Mouse (Mus musculus) neural tube, embryonic 14.5 days (tissue): ENCODE data around the gene Carf. TPM values are rescaled to one million over a fixed set of nuclear protein-coding genes. Genes with fewer than 3 reads are reported as not detected.

Source experiments
- ATAC-seq: fragments of 200-750 bp; cut with Nextera tagmentation; 2 replicates; pipeline ENCODE4 v1.8.0; 2017; ENCODE audit warnings: low read depth, mild to moderate bottlenecking, moderate TSS enrichment, moderate library complexity
- H3K27ac ChIP-seq: fragments of 300-500 bp; sonication (generic); 2 replicates; pipeline ENCODE4 v1.5.1; 2014; ENCODE audit warnings: low read depth, mild to moderate bottlenecking, control low read depth, low read length, moderate library complexity, mixed read lengths
- H3K27me3 ChIP-seq: fragments of 300-500 bp; sonication (generic); 2 replicates; pipeline ENCODE4 v1.6.1; 2014; ENCODE audit warnings: low read length; ENCODE audit not compliant: control insufficient read depth, insufficient read depth
- H3K36me3 ChIP-seq: fragments of 300-500 bp; sonication (generic); 2 replicates; pipeline ENCODE4 v1.6.1; 2014; ENCODE audit warnings: low read length, mixed read lengths; ENCODE audit not compliant: control insufficient read depth, insufficient read depth
- H3K4me1 ChIP-seq: fragments of 300-500 bp; sonication (generic); 2 replicates; pipeline ENCODE4 v1.6.1; 2014; ENCODE audit warnings: low read length; ENCODE audit not compliant: control insufficient read depth, insufficient read depth
- H3K4me2 ChIP-seq: fragments of 300-500 bp; sonication (generic); 2 replicates; pipeline ENCODE4 v1.6.1; 2014; ENCODE audit warnings: mild to moderate bottlenecking, low read depth, low read length, control low read depth
- H3K4me3 ChIP-seq: fragments of 300-500 bp; sonication (generic); 2 replicates; pipeline ENCODE4 v1.5.1; 2014; ENCODE audit warnings: low read depth, low read length, control low read depth, mixed read lengths
- H3K9ac ChIP-seq: fragments of 300-500 bp; sonication (generic); replicated peaks from 2 replicates; pipeline ENCODE4 v1.6.1; 2014; ENCODE audit warnings: low read depth, mild to moderate bottlenecking, control low read depth, low read length, mixed read lengths
- H3K9me3 ChIP-seq: fragments of 300-500 bp; sonication (generic); 2 replicates; pipeline ENCODE4 v1.6.1; 2016; ENCODE audit warnings: low read length; ENCODE audit not compliant: control insufficient read depth
- WGBS: fragments of 180-500 bp; shearing (Covaris S2); extraction: QIAGEN DNeasy Blood & Tissue Kit; methylation state at CpG from one replicate; pipeline ENCODE4 v1.1.7; 2014; 5-methylcytosine and 5-hydroxymethylcytosine counted together
- polyA plus RNA-seq: library from polyadenylated mRNA; unstranded; fragments of >200 nt; fragmentation: Nextera tagmentation; extraction: Ambion mirVana; gene quantifications from 2 replicates; pipeline ENCODE4 v1.2.1, GENCODE M21; 2014

Gene Carf
- polyA plus RNA-seq, 1 experiment from 2014 or later: 12.2 TPM

- Histone ChIP-seq H3K27ac (peak overlapping the region; percentile 93; the same call in 1 of the 2 replicates), H3K27me3 (no peaks in the 10 kb centered on the region), H3K36me3 (peaks cover 8% of the 10 kb centered on the region; the same call in 1 of the 2 replicates), H3K4me2 (peak overlapping the region; percentile 76), H3K4me3 (peak overlapping the region; percentile 70), H3K9ac (peak overlapping the region; percentile 95), H3K4me1 (peaks cover 4% of the 10 kb centered on the region; the same call in 1 of the 2 replicates), H3K9me3 (no peaks in the 10 kb centered on the region)
- peak; percentile 90 for ATAC-seq
- under 1% methylated on average over 25 of the region's 25 CpGs for WGBS
Observed at GRCm38 (mm10) chr1:60097277-60098023, 597 bp upstream of the Carf start.

- Histone ChIP-seq H3K9ac (peak overlapping the region; percentile 95), H3K36me3 (peaks cover 3% of the 10 kb centered on the region; the same call in 1 of the 2 replicates), H3K9me3 (no peaks in the 10 kb centered on the region), H3K4me3 (peak overlapping the region; percentile 70), H3K27ac (peak overlapping the region; percentile 93), H3K4me2 (peak overlapping the region; percentile 45), H3K4me1 (peaks cover 4% of the 10 kb centered on the region; the same call in 1 of the 2 replicates), H3K27me3 (no peaks in the 10 kb centered on the region)
- WGBS: 14% methylated on average over 9 of the region's 9 CpGs
- no peak for ATAC-seq
Observed at GRCm38 (mm10) chr1:60098839-60099238, 792 bp downstream of the Carf start.

- WGBS: 100% methylated on average over 1 of the region's 1 CpGs
- no peak for ATAC-seq
- no peaks in the 10 kb centered on the region for H3K4me1 ChIP-seq
- H3K9me3 ChIP-seq: no peaks in the 10 kb centered on the region
- no peak overlapping the region for H3K4me3 ChIP-seq
- H3K9ac ChIP-seq: no peak overlapping the region
- H3K27ac ChIP-seq: no peak overlapping the region
- H3K4me2 ChIP-seq: no peak overlapping the region
- H3K27me3 ChIP-seq: no peaks in the 10 kb centered on the region
- H3K36me3 ChIP-seq: no peaks in the 10 kb centered on the region; the same call in 1 of the 2 replicates
Observed at GRCm38 (mm10) chr1:60104582-60104981, 6.5 kb downstream of the Carf start.

DNA sequence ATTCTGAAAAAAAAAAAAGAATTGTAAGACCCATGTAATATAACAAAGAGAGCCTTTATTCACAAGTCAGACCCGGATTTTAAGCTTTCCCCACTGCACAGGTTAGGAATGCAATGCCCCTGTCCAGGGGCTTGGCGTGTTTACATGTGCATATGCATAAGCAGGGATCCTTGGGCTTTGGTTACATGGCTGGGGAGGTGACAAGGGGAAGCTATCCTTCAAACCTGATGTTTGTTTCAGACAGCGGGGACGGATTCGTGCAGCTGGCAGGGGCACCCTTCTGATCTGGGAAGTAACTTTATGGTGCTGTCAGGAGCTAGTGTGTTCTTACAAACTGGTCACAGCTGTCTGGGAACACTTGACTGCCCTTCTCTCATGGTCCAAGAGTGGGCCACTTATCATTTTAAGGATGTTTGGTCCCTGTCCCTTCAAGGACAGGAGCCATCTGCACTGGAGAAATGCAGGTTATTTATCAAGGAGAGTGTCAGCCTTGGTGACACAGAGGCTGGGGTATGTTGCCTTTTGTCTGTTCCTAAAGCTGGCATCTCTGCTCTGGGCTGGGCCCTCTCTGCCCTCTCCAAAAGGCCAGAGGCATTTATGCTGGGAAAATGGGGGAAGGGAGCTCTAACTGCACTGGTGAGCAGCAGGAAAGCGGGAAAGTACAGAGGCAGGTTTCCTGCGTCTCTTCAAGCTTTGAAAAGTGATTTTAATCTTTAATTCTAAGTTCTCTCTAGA lies 19.8 kb downstream of the Carf start:
- Histone ChIP-seq H3K4me1 (no peaks in the 10 kb centered on the region), H3K9me3 (0 out of 2 replicates have a peak, but pooled peaks cover 3% of the 10 kb centered on the region), H3K9ac (no peak overlapping the region), H3K36me3 (no peaks in the 10 kb centered on the region), H3K4me3 (no peak overlapping the region), H3K27me3 (no peaks in the 10 kb centered on the region), H3K4me2 (no peak overlapping the region), H3K27ac (no peak overlapping the region)
- 74% methylated on average over 7 of the region's 7 CpGs for WGBS
- no peak for ATAC-seq

DNA sequence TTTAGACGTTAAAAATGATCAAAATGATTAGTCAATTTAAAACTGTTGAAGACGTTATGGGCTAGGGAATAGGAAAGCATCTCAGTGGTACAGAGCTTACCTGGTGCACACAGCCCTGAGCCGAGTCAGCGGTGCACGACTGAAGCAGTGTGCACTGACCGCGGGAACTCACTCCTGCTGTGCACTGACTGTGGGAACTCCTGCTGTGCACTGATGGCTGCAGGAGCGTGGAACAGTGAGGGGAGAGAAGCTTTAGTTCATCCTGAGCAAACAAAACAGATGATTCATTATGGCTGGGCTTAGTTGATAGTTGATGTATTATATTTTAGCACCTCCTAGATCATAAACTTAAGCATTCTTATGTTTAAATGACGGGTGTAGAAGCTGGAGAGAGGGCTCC lies 39.3 kb downstream of the Carf start:
- no peak for ATAC-seq
- Histone ChIP-seq H3K4me1 (no peaks in the 10 kb centered on the region), H3K36me3 (no peaks in the 10 kb centered on the region), H3K9me3 (no peaks in the 10 kb centered on the region), H3K27me3 (no peaks in the 10 kb centered on the region), H3K27ac (no peak overlapping the region), H3K9ac (no peak overlapping the region), H3K4me3 (no peak overlapping the region), H3K4me2 (no peak overlapping the region)
- WGBS: 49% methylated on average over 9 of the region's 9 CpGs

DNA sequence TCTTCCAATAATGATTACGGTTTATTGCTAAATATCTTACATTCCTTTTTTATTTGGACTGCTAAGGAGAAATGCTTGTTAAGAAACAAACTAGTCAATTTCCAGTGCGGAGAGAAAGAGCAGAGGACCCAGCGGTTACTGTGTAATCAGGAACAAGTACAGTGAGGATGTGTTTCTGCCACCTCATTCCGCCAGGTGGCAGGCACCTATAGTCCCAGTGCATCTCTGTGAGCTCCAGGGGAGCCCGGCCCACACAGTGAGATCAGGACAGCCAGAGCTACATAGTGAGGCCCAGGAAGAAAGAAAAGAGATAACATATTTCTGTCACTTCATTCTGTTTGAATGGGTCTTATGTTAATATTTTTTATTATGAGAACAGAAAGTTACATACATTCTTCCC lies 54.7 kb downstream of the Carf start:
- H3K4me3 ChIP-seq: no peak overlapping the region
- no peaks in the 10 kb centered on the region for H3K27me3 ChIP-seq
- H3K4me1 ChIP-seq: no peaks in the 10 kb centered on the region
- ATAC-seq: no peak
- WGBS: 71% methylated on average over 5 of the region's 5 CpGs
- H3K4me2 ChIP-seq: no peak overlapping the region
- H3K9ac ChIP-seq: no peak overlapping the region
- no peaks in the 10 kb centered on the region for H3K9me3 ChIP-seq
- H3K27ac ChIP-seq: no peak overlapping the region
- 0 out of 2 replicates have a peak, but pooled peaks cover 2% of the 10 kb centered on the region for H3K36me3 ChIP-seq

GRCm38 (mm10) chr1:60156651-60157050 lies 58.6 kb downstream of the Carf start:
- WGBS: 86% methylated on average over 7 of the region's 7 CpGs

GRCm38 (mm10) chr1:60158411-60158810 lies 60.4 kb downstream of the Carf start:
- Histone ChIP-seq H3K27me3 (no peaks in the 10 kb centered on the region), H3K27ac (no peak overlapping the region), H3K4me2 (no peak overlapping the region), H3K9ac (no peak overlapping the region), H3K9me3 (no peaks in the 10 kb centered on the region), H3K4me1 (no peaks in the 10 kb centered on the region), H3K36me3 (no peaks in the 10 kb centered on the region), H3K4me3 (no peak overlapping the region)
- no peak for ATAC-seq
- 78% methylated on average over 3 of the region's 3 CpGs for WGBS

More at GRCm38 (mm10) chr1:60156651-60157050, 58.6 kb downstream of the Carf start:
- no peaks in the 10 kb centered on the region for H3K36me3 ChIP-seq
- H3K9ac ChIP-seq: no peak overlapping the region
- no peak overlapping the region for H3K4me3 ChIP-seq
- no peaks in the 10 kb centered on the region for H3K4me1 ChIP-seq
- H3K27me3 ChIP-seq: no peaks in the 10 kb centered on the region
- no peak for ATAC-seq
- no peaks in the 10 kb centered on the region for H3K9me3 ChIP-seq
- H3K27ac ChIP-seq: no peak overlapping the region
- no peak overlapping the region for H3K4me2 ChIP-seq

DNA sequence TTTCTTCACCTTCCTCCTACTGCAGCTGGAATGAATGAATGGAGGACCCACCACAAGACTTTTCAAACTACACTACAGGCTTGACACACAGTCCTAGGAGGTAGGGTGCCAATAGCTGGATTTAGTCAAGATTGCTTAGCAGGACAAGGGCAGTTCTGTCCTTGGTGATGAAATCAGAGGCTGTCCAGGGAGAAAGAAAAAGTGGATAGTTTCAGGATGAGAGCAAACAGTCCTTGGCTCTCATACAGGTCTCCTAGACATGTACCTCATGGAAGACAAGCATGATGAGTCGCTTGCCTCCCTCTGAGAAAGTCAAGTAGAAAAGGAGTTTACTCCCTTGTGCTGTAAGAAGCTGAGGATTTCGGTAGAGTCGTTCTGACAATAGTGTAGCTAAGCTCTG lies 65.6 kb downstream of the Carf start:
- Histone ChIP-seq H3K4me2 (no peak overlapping the region), H3K4me3 (no peak overlapping the region), H3K4me1 (no peaks in the 10 kb centered on the region), H3K9ac (no peak overlapping the region), H3K27me3 (no peaks in the 10 kb centered on the region), H3K27ac (no peak overlapping the region), H3K9me3 (no peaks in the 10 kb centered on the region), H3K36me3 (no peaks in the 10 kb centered on the region)
- no peak for ATAC-seq
- 92% methylated on average over 3 of the region's 3 CpGs for WGBS
